Mouse (Mus musculus) erythroblast, adult 5-6 weeks (primary cell): ENCODE data around the gene Cdc42ep1. TPM values are rescaled to one million over a fixed set of nuclear protein-coding genes. Genes with fewer than 3 reads are reported as not detected.
"Not testable (repeated sequence)": the region's sequence is repeated elsewhere in the genome, so short reads cannot be mapped to it uniquely, and the experiment has no call there.

Source experiments
- ATAC-seq: replicated peaks from 2 replicates; pipeline ENCODE4 v1.8.0; 2016; ENCODE audit warnings: moderate number of reproducible peaks, mild to moderate bottlenecking, moderate TSS enrichment, inconsistent platforms; ENCODE audit not compliant: poor library complexity, low FRiP score, severe bottlenecking
- total RNA-seq, 2 experiments: library from RNA; stranded (forward) in 1 of 2; stranded (reverse) in 1 of 2; fragments of 150-400 nt in 1 of 2; fragments of 200-764, 138-1000 nt in 1 of 2; gene quantifications; 2 replicates each; pipeline versions ENCODE4 v1.2.3 to v1.2.4; 2015 to 2017; ENCODE audit warnings: low replicate concordance in 2 of 2

Cdc42ep1 gene
- total RNA-seq, 2 experiments from 2014 or later, result not detected

DNA sequence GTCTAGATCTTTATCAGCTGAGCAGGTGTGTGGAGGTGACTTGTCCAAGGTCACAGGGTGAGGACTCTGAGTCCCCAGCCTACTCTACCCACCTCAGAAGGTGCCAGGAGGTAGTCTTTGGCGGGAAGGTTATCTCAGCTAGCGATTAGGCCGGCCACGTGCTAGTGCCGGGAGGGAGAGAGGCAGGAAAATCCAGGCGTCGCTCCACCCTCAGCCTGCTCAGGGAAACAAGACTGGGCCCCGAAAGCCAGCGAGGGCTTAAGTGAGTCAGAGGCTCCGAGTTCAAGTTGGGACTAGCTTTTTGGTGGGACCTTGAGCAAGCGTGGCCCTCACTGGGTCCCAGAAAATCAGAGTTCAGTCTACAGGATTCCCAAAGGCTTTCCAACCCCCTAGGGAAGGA, 2.9 kb downstream of the Cdc42ep1 start:
- no peak for ATAC-seq

DNA sequence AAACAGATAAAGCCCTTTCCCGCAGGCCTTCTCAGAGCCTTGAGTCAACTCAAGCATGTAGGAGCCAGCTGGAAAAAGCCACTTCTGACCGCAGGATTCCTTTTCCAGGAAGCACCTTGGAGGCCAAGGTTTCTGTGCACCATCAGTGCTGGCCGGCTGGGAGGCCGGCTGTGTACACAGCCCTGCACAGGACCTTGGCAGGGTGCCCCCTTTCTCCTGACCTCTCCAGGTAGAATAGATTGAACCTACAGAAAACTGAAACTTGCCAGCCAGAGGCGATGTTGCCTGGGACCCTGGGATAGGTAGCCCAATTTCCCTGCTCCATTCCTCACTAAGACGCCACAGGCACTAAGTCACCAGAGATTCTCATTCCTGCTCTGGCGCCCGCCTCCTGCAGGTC, 3.4 kb downstream of the Cdc42ep1 start:
- ATAC-seq, result no peak

DNA sequence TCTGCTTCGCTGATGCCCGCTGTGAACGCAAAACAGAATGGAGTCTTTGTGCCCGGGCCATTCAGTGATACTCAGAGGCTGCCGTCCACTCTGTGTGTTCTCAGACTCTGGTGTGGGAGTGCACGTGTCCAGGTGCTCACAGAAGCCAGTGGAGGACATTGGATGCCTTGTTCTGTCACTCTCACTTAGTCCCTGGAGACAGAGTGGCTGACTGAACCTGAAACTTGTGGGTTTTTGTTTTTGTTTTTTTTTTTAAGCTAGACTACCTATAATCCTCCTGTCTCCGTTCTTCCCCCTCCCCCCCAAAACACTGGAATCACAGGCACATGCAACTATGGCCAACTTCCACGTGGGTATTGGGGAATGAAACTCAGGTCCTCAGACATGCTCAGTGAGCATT, 3.9 kb downstream of the Cdc42ep1 start:
- no peak for ATAC-seq

DNA sequence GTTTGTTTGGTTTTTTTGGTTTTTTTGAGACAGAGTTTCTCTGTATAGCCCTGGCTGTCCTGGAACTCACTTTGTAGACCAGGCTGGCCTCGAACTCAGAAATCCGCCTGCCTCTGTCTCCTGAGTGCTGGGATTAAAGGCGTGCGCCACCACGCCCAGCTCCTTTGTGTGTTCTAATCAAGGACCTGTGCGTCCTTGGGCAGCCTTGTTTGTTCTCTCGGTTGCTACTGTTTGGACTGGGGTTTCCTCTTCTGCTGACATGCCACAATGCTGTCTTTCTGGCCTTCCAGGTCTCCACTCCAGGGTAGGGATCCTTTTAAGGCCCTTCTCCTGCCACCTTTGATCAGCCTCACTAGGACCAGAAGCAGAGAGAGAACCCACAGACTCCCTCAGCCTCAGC, 4.4 kb downstream of the Cdc42ep1 start:
- ATAC-seq, result not testable (repeated sequence)

DNA sequence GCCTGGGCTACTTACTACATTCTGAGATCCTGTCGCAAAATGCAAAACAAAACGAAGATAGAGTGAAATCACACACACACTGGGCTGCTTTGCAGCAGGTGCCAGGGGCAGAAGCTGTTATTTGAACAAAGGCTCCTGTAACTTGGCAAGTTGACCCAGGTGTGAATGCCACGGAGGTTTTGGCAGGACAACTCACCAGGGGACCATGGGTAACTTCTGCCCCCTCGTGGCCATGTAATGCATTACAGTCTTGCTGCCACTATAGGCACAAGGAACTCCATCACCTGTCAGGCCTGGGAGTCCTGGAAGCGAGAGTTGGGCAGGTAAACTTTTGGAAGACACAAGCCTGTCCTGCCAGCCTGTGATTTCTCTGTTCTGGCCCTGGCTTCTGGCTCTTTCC, 6.0 kb downstream of the Cdc42ep1 start:
- peak; percentile 67 for ATAC-seq

DNA sequence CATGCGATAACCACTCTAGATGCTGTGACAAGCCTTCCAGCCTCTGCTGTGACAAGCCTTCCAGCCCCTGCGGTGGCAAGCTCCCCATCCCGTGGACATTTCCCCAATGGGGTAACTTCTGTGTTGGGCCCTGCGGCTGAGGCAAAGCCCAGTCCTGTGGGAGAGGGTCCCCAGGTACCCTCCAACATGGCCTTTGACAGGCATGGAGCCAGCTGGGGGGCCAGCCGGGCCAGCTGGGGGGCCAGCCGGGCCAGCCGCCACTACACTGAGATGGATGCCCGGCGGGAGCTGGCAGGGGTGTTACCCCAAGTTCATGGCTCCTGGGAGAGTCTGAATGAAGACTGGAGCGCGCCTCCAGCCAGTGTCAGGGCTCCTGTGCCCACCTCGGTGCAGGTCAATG, 7.1 kb downstream of the Cdc42ep1 start:
- ATAC-seq, result no peak

DNA sequence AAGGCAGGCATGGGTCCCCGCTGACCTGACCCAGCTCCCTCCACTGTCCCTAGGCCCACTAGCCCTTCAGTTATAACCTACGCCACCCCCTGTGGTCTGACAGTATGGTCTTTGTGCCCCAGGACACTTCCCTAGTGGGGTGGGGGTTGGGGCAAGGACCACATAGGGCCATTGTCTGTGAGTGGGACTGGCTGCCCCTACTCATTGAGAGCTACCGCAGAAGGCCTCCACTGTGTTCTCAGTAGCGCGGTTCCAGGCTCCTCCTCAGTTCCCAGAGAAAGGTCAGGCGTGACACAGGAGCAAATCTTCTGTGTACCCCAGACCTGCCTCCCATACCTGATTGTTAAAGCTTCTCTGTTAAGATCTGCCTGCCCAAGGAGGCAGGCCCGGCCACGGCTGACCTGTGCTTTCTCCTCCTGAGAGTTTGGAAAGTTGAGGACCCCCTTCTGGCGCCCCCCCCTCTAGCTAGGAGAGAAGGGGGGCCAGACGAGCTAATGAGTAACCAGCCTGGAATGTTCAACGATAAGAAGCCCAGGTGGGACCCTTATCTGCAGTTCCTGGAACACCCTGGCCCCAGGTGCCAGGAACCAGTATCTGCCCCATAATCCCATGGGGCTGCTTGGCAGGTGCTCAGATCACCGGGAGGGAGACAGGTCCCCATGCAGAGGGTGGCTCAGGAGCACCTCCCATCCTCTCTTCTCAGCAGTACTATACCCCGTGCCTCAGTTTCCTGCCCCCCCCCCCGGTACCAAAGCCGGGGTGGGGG, 7.8 kb downstream of the Cdc42ep1 start:
- no peak for ATAC-seq

DNA sequence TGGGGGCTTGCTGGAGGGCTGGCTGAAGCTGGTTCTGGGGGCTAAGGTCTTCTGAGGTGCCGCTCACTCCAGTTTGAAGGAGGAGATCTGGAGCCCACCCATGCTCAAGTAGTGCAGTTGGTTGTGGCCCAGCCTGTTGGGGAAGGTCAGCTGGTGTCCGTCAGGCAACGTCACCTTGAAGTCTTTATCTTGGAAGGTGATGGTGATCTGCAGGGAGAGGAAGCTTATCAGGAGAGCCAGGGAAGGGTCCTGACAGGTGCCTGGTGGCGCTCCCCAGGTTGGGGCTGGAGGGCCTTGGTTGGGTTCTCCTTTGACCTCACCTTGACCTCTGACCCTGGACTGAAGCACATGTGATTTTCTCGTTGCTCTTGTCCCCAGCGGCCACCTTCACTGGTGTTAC, 8.5 kb downstream of the Cdc42ep1 start:
- no peak for ATAC-seq

DNA sequence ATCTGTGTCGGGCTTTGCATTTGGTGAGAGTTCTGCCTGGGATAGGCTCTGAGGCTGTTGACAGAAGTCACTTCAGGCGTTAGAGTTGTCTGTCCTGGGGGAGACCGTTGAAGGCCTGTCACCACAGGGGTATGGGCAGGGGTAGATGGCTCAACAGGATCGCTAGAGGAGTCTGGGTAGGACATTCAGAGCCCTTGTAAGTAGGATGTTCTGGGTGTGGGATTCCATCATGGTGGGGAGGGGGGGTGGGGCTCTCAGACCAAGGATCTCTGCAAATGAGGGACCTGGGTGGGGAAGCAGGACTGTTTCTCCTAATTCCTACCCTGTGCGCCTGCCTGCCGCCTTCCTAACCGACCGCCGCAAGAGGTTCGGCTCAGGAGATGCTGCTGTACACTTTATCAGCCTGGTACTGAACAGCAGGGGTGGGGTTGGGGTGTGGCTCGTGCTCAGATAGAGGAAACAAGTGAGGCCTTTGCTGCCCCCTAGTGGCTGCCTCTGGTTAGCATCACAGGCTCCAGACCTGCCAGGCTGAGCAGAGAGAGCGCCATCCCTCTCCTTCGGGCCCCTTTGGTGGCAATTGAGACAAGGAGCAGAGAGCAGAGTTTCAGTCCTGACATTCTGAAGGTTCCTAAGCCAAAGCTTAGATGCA, 9.2 kb downstream of the Cdc42ep1 start:
- ATAC-seq, result peak; percentile 85

DNA sequence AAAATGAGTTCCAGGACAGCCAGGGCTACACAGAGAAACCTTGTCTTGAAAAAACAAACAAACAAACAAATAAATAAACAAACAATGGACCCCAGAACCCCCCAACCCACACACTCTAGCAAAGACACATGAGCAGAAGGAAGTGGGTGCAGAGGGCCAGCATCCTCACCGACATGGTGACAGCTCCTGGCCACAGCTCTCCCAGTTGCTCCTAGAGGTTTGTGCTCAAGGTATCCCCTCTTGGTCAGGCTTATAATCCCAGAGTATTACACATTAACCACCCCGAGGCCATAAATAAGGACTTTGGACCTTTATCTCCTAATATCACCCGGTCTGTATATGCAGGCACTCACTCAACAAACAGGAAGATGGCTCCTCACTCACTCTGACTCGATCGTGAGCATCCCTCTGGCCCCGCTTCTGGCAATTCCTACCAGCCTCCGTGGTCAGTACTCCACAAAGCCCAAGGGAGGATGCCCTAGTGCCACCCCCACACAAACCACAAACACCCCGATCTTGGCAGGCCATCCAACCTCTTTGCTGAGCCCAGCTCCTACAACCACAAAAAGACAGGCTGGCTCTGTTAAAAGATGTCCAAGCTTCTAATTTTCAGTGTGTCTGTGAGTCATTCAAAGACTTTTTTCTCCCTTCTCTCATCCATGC, 13.0 kb downstream of the Cdc42ep1 start, which contains the start of gene Lgals2:
TSS of gene Lgals2 (minus strand) at position 227 of the 663 bp plus-strand sequence.
- ATAC-seq, result no peak

DNA sequence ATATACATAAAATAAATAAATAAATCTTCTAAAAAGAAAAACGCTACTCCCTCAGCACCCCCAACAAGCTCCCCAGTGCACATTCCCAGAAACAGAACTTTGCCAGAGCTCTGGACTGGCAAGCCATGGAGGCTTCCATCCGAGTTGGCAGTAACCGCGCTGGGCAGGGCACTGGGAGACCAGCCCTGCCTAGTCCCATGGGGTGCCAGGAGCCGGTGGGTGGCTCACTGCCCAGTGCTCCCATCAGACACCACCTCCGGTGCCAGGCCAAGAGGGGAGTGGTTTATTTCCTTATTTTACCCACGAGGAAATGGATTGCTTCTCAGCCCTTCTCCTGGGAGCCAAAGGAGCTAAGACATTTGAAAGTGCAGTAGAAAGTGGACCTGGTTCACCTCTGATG, 14.6 kb downstream of the Cdc42ep1 start:
- no peak for ATAC-seq

DNA sequence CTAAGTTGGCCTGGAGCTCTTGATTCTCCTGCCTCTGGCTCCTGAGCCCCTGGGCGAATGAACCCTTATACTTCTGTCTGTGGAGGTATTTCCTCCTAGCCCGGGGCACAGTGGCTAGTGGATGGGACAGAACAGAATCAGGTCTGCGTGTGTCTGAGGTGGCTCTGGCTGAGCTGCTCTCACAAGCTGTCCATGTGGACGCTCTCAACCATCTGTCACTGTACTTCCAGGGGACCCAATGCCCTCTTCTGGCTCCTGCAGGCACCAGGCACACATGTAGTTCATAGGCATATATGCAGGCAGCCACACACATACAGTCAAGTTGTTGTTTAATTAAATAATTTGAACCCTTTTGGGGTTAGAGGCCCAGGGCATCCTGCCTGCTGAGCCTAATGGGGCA, 16.9 kb downstream of the Cdc42ep1 start:
- no peak for ATAC-seq

DNA sequence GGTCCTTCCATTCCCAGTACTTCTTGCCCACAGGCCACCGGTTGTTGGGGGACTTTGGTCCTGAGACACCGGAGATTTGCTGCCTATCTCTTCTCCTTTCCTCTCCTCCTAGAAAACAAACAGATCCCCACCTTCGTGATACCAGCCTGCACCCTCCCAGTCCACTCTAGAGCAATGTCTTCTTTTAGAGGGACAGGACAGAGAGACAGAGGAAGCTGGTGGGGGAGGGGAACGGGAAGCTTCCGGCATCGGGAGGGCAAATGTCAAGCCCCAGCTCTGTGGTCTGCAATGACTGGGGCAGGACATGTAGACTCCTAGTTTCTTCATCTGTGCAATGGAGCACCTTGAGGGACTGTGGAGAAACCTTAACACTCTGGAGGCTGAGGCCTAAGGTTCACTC, 17.3 kb downstream of the Cdc42ep1 start:
- no peak for ATAC-seq

DNA sequence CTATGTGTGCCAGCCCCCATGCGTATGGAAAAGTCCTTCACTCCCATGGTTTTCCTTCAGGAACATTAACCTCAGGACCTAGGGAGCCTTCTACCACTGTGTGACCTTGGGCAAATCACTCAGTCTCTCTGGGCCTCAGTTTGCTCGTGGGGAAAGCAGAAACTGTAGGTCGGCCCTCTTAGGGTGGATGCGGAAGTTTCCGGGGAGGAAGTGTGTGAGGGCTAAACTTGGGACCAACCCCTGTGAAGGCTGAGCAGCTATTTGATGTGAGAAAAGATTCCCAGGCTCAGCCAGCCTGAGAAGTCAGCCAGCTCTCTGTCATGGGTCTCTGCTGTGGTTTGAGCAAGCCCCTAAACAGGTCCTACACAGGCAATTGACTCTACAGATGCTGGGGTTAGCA, 19.9 kb downstream of the Cdc42ep1 start:
- no peak for ATAC-seq

DNA sequence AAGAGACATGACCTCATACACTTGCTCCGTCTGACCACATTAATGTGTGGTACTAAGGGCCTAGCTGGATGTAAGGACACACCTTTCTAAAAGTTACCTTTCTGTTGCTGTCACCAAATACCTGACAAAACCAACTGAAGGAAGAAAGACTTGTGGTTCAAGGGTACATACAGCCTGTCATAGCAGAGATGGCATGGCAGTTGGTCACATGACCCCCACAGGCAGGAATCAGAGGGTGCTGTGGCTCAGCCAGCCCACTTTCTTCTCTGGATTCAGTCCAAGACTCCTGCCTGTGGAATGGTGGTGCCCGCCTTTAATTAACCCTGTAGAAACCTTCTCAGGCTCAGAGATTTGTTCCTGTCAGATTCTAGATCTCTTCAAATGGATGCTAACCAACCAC, 20.7 kb downstream of the Cdc42ep1 start:
- no peak for ATAC-seq

DNA sequence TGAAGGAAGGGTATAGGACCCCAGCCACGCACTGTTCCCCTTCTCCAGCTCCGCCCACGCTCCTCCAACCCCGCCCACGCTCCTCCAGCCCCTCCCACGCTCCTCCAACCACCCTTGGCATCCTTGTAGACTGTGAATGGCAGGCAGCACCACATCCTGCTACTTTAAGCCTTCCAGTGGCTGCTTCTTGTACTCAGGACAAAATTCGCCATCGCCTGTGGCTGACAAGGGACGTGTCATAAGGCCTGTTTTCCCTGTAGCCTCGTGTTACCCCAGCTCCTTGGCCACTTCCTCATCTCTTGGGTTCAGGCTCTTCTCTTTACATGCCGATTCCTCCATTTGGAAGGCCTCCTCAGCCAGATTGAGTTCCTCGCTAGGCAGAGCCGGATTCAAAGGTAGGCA, 21.4 kb downstream of the Cdc42ep1 start:
- ATAC-seq, result no peak

DNA sequence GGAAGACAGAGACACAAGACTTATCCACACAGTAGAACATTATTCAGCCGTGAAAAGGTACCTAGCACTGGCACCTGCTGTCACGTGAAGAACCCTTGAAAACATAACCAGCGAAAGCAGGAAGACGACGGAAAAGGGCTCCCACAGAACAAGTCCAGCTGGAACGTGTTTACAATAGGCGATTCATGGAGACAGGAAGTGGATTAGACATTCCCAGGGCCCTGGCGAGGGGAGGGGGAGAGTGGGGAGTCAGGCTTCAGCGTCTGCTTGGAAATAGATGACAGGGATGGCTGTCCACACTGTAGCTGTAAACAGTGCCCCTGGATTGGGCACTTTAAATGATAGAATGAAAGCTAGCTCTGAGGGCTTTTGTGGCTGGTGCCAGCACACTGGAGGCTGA, 26.0 kb downstream of the Cdc42ep1 start:
- no peak for ATAC-seq

DNA sequence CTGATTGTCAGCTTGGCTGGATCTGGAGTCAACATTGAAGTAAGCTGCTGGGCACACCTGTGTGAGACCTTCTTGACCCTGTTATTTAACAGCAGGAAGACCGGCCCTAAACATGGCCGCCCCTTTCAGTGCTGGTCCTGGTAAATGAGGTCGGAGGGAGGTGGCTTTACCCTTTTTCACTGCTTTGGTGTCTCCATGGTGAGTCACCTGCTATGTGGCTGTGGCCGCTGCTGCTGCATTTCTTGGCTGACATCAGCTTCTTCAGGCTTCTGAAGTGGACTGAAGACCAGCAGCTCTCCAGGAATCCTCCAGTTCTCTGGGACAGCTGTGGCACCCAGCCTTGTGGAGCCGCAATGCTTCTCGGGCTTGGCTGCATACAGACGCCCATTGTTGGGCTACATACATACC, 26.4 kb downstream of the Cdc42ep1 start:
- ATAC-seq, result no peak; the same call in 1 of the 2 replicates

DNA sequence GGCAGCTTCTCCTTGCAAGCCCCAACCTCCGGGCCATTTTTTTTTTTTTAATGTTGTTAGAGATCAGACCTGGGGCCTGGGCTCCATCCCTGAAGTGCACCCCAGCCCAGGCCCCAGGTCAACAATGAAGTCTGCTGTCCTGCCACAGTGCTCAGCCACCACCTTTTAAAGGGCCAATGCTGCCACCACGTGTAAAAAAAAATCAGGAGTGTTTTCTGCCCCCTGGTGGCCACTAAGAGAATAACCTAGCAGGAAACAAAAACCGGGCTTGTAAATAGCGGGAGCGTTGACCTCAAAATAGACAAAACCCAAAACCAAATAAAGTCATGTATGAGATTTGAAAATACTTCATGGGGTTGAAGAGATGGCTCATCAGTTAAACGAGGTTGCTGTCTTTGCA, 27.4 kb downstream of the Cdc42ep1 start:
- peak; percentile 65 for ATAC-seq

DNA sequence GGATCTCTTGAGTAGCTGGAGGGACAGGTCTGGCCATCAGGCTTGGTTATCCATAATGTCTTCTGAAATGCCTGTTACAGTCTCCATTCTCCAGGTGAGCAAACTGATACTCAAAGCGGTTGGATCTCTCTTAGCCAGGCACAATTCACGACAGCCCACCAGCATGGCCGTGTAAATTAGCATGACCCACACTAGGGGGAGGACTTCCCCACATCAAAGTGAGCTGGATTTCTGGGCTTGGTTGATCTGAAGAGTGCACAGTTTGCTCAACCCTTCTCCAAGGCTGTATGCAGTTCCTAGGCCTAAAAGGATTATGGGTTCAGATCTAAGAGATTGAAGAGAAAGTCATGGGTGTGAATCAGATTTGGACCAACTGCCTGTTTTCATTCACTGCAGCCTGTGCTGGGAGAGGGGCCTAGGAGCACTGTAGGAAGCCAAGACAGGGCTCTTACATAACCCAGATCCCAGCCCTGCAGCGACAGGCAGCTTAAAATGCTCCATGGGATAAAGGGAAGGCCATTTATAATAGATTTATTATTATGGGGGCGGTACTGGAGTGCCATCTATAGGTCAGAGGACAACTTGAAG, 29.7 kb downstream of the Cdc42ep1 start:
- ATAC-seq, result no peak
